Mouse (Mus musculus): Measurements from ENCODE around the gene Egf. TPM values are rescaled to one million over a fixed set of nuclear protein-coding genes. Genes with fewer than 3 reads are reported as not detected.
A peak's percentile ranks its signal among the peaks of the same experiment; 100 is the strongest.

Gene Egf
- polyA plus RNA-seq, 1 experiment from 2014 or later, result 1.3 TPM

GRCm38 (mm10) chr3:129648598-129648997, 106.5 kb downstream of the Egf start:
- Histone ChIP-seq H3K4me1 (ENCODE audit: control insufficient read depth, insufficient read depth, low read length) (no peaks in the 10 kb centered on the region), H3K27me3 (ENCODE audit: control insufficient read depth, insufficient read depth, low read length) (no peaks in the 10 kb centered on the region), H3K9ac (replicated peaks; ENCODE audit: low read length) (no peak overlapping the region), H3K27ac (replicated peaks; ENCODE audit: low read depth, low read length) (no peak overlapping the region), H3K36me3 (replicated peaks; ENCODE audit: control insufficient read depth, insufficient read depth, low read depth, low read length) (no peaks in the 10 kb centered on the region), H3K4me3 (ENCODE audit: low read depth, low read length) (no peak overlapping the region), H3K9me3 (replicated peaks; ENCODE audit: control insufficient read depth, low read length) (no peaks in the 10 kb centered on the region), H3K4me2 (ENCODE audit: low read depth, low read length) (no peak overlapping the region)
- DNase-seq (ENCODE audit: low spot score), result no peak
- 72% methylated on average over 5 of the region's 5 CpGs for WGBS
- ATAC-seq (replicated peaks; ENCODE audit: insufficient number of reproducible peaks, low FRiP score, low TSS enrichment, low read depth), result no peak

GRCm38 (mm10) chr3:129647312-129647711, 107.8 kb downstream of the Egf start:
- no peaks in the 10 kb centered on the region for H3K9me3 ChIP-seq (replicated peaks; ENCODE audit: control insufficient read depth, low read length)
- no peaks in the 10 kb centered on the region for H3K36me3 ChIP-seq (replicated peaks; ENCODE audit: control insufficient read depth, insufficient read depth, low read depth, low read length)
- no peak overlapping the region for H3K4me2 ChIP-seq (ENCODE audit: low read depth, low read length)
- ATAC-seq (replicated peaks; ENCODE audit: insufficient number of reproducible peaks, low FRiP score, low TSS enrichment, low read depth) (no peak), DNase-seq (ENCODE audit: low spot score) (no peak)
- 80% methylated on average over 10 of the region's 10 CpGs for WGBS
- H3K27ac ChIP-seq (replicated peaks; ENCODE audit: low read depth, low read length), result no peak overlapping the region
- H3K27me3 ChIP-seq (ENCODE audit: control insufficient read depth, insufficient read depth, low read length), result no peaks in the 10 kb centered on the region
- no peak overlapping the region for H3K4me3 ChIP-seq (ENCODE audit: low read depth, low read length)
- H3K9ac ChIP-seq (replicated peaks; ENCODE audit: low read length), result no peak overlapping the region
- H3K4me1 ChIP-seq (ENCODE audit: control insufficient read depth, insufficient read depth, low read length), result no peaks in the 10 kb centered on the region

- Histone ChIP-seq H3K27ac (replicated peaks; ENCODE audit: low read depth, low read length) (no peak overlapping the region), H3K9me3 (replicated peaks; ENCODE audit: control insufficient read depth, low read length) (no peaks in the 10 kb centered on the region), H3K36me3 (replicated peaks; ENCODE audit: control insufficient read depth, insufficient read depth, low read depth, low read length) (no peaks in the 10 kb centered on the region), H3K27me3 (ENCODE audit: control insufficient read depth, insufficient read depth, low read length) (no peaks in the 10 kb centered on the region), H3K4me2 (ENCODE audit: low read depth, low read length) (no peak overlapping the region), H3K9ac (replicated peaks; ENCODE audit: low read length) (no peak overlapping the region), H3K4me3 (ENCODE audit: low read depth, low read length) (no peak overlapping the region), H3K4me1 (ENCODE audit: control insufficient read depth, insufficient read depth, low read length) (no peaks in the 10 kb centered on the region)
- 83% methylated on average over 5 of the region's 5 CpGs for WGBS
- ATAC-seq (replicated peaks; ENCODE audit: insufficient number of reproducible peaks, low FRiP score, low TSS enrichment, low read depth), result no peak
- no peak for DNase-seq (ENCODE audit: low spot score)
These were observed 108.3 kb downstream of the Egf start for GRCm38 (mm10) chr3:129646781-129647180.

GRCm38 (mm10) chr3:129645409-129645808, 109.7 kb downstream of the Egf start:
- no peak overlapping the region for H3K4me2 ChIP-seq (ENCODE audit: low read depth, low read length)
- no peak overlapping the region for H3K9ac ChIP-seq (replicated peaks; ENCODE audit: low read length)
- H3K4me1 ChIP-seq (ENCODE audit: control insufficient read depth, insufficient read depth, low read length), result no peaks in the 10 kb centered on the region
- no peaks in the 10 kb centered on the region for H3K27me3 ChIP-seq (ENCODE audit: control insufficient read depth, insufficient read depth, low read length)
- no peak overlapping the region for H3K27ac ChIP-seq (replicated peaks; ENCODE audit: low read depth, low read length)
- DNase-seq (ENCODE audit: low spot score) (no peak), ATAC-seq (replicated peaks; ENCODE audit: insufficient number of reproducible peaks, low FRiP score, low TSS enrichment, low read depth) (no peak)
- whole genome bisulfite sequencing, result 69% methylated on average over 3 of the region's 3 CpGs
- H3K36me3 ChIP-seq (replicated peaks; ENCODE audit: control insufficient read depth, insufficient read depth, low read depth, low read length), result no peaks in the 10 kb centered on the region
- H3K4me3 ChIP-seq (ENCODE audit: low read depth, low read length), result no peak overlapping the region
- H3K9me3 ChIP-seq (replicated peaks; ENCODE audit: control insufficient read depth, low read length), result no peaks in the 10 kb centered on the region

GRCm38 (mm10) chr3:129641621-129642020, 113.5 kb downstream of the Egf start:
- ATAC-seq (replicated peaks; ENCODE audit: insufficient number of reproducible peaks, low FRiP score, low TSS enrichment, low read depth) (no peak), DNase-seq (ENCODE audit: low spot score) (no peak)
- H3K9me3 ChIP-seq (replicated peaks; ENCODE audit: control insufficient read depth, low read length), result no peaks in the 10 kb centered on the region
- 90% methylated on average over 7 of the region's 7 CpGs for WGBS
- no peak overlapping the region for H3K4me2 ChIP-seq (ENCODE audit: low read depth, low read length)
- no peaks in the 10 kb centered on the region; the same call in 1 of the 2 replicates for H3K4me1 ChIP-seq (ENCODE audit: control insufficient read depth, insufficient read depth, low read length)
- H3K27ac ChIP-seq (replicated peaks; ENCODE audit: low read depth, low read length), result no peak overlapping the region
- H3K27me3 ChIP-seq (ENCODE audit: control insufficient read depth, insufficient read depth, low read length), result no peaks in the 10 kb centered on the region
- H3K9ac ChIP-seq (replicated peaks; ENCODE audit: low read length), result no peak overlapping the region
- no peaks in the 10 kb centered on the region for H3K36me3 ChIP-seq (replicated peaks; ENCODE audit: control insufficient read depth, insufficient read depth, low read depth, low read length)
- no peak overlapping the region for H3K4me3 ChIP-seq (ENCODE audit: low read depth, low read length)

- H3K27ac ChIP-seq (replicated peaks; ENCODE audit: low read depth, low read length), result no peak overlapping the region
- no peaks in the 10 kb centered on the region; the same call in 1 of the 2 replicates for H3K4me1 ChIP-seq (ENCODE audit: control insufficient read depth, insufficient read depth, low read length)
- H3K9ac ChIP-seq (replicated peaks; ENCODE audit: low read length), result no peak overlapping the region
- no peak overlapping the region for H3K4me3 ChIP-seq (ENCODE audit: low read depth, low read length)
- ATAC-seq (replicated peaks; ENCODE audit: insufficient number of reproducible peaks, low FRiP score, low TSS enrichment, low read depth) (no peak), DNase-seq (ENCODE audit: low spot score) (peak; percentile 11)
- no peaks in the 10 kb centered on the region for H3K36me3 ChIP-seq (replicated peaks; ENCODE audit: control insufficient read depth, insufficient read depth, low read depth, low read length)
- no peaks in the 10 kb centered on the region for H3K27me3 ChIP-seq (ENCODE audit: control insufficient read depth, insufficient read depth, low read length)
- H3K9me3 ChIP-seq (replicated peaks; ENCODE audit: control insufficient read depth, low read length), result no peaks in the 10 kb centered on the region
- 56% methylated on average over 10 of the region's 10 CpGs for WGBS
- no peak overlapping the region for H3K4me2 ChIP-seq (ENCODE audit: low read depth, low read length)
These were observed 114.7 kb downstream of the Egf start for GRCm38 (mm10) chr3:129640211-129641000.

- ATAC-seq (replicated peaks; ENCODE audit: insufficient number of reproducible peaks, low FRiP score, low TSS enrichment, low read depth) (no peak), DNase-seq (ENCODE audit: low spot score) (no peak)
- Histone ChIP-seq H3K9ac (replicated peaks; ENCODE audit: low read length) (no peak overlapping the region), H3K36me3 (replicated peaks; ENCODE audit: control insufficient read depth, insufficient read depth, low read depth, low read length) (no peaks in the 10 kb centered on the region), H3K9me3 (replicated peaks; ENCODE audit: control insufficient read depth, low read length) (no peaks in the 10 kb centered on the region), H3K4me3 (ENCODE audit: low read depth, low read length) (no peak overlapping the region), H3K27ac (replicated peaks; ENCODE audit: low read depth, low read length) (no peak overlapping the region), H3K4me2 (ENCODE audit: low read depth, low read length) (no peak overlapping the region), H3K27me3 (ENCODE audit: control insufficient read depth, insufficient read depth, low read length) (no peaks in the 10 kb centered on the region), H3K4me1 (ENCODE audit: control insufficient read depth, insufficient read depth, low read length) (no peaks in the 10 kb centered on the region; the same call in 1 of the 2 replicates)
- WGBS, result 62% methylated on average over 5 of the region's 5 CpGs
These were observed 115.4 kb downstream of the Egf start for GRCm38 (mm10) chr3:129639701-129640100.

- ATAC-seq (replicated peaks; ENCODE audit: insufficient number of reproducible peaks, low FRiP score, low TSS enrichment, low read depth) (no peak), DNase-seq (ENCODE audit: low spot score) (no peak)
- Histone ChIP-seq H3K9ac (replicated peaks; ENCODE audit: low read length) (no peak overlapping the region), H3K27ac (replicated peaks; ENCODE audit: low read depth, low read length) (no peak overlapping the region), H3K27me3 (ENCODE audit: control insufficient read depth, insufficient read depth, low read length) (no peaks in the 10 kb centered on the region), H3K4me3 (ENCODE audit: low read depth, low read length) (no peak overlapping the region), H3K4me2 (ENCODE audit: low read depth, low read length) (no peak overlapping the region), H3K9me3 (replicated peaks; ENCODE audit: control insufficient read depth, low read length) (no peaks in the 10 kb centered on the region), H3K4me1 (ENCODE audit: control insufficient read depth, insufficient read depth, low read length) (no peaks in the 10 kb centered on the region; the same call in 1 of the 2 replicates), H3K36me3 (replicated peaks; ENCODE audit: control insufficient read depth, insufficient read depth, low read depth, low read length) (no peaks in the 10 kb centered on the region)
- 88% methylated on average over 6 of the region's 6 CpGs for WGBS
These were observed 117.7 kb downstream of the Egf start for GRCm38 (mm10) chr3:129637446-129637845.

All from embryonic facial prominence, embryonic 11.5 days (tissue).